Mouse (Mus musculus) right cerebral cortex, adult 2 months (tissue): ENCODE data around the gene Klhl18.

Source experiments
- DNase-seq, 2 experiments: peaks; one replicate each; pipeline ENCODE4 v3.0.0; 2021 to 2022; ENCODE audit warnings: low spot score in 2 of 2

Gene Klhl18

DNA sequence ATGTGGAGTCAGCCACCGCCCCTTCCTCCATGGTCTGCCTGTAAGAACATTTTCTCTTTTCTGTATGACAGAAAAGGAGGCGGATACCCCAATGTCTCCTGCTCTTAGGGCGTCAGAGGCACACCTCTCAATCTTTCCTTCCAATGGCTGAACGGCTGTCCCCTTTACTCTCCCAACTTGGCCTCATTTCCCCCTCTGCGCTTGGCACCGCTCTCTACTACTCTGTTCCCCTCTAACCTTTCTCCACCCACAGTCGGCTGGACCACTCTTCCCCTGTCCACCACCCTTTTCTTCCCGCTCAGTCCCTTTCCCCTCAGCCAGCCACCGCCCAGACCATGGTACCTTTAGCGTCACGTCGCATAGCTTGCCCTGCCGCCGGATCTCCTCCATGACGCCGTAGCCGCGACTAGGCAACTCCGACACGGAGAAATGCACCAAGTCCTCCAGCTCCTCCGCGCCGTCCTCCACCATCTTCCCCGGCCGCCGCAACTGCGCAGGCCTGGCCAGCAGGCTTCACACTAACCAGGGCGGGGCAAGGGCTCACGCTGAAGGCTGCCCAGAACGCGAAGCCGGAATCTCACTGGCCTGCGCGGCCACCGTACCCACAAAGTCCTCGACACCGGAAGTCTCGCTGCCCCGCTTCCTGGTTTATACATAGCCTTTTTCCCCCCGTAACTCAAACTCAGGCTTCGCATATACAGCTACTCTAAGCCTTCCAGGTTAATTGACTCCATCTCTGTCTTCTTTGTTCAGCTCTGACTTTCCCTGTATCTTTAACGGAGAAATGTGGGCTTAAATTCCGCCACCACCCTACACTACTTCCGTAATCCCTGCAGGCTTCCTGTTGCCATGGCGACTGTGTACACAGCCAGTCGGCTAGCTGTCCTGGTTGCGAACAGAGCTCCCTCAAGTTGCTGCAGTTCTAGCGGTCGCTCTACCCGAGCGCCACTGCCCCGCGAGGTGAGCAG lies at the start of gene Klhl18, which contains the start of gene Kif9:
Klhl18 (minus strand) TSS at position 571 of the 968 bp plus-strand sequence.
Kif9 (plus strand) TSS at position 835 of the 968 bp plus-strand sequence.
- peak; percentile 99 for DNase-seq

DNA sequence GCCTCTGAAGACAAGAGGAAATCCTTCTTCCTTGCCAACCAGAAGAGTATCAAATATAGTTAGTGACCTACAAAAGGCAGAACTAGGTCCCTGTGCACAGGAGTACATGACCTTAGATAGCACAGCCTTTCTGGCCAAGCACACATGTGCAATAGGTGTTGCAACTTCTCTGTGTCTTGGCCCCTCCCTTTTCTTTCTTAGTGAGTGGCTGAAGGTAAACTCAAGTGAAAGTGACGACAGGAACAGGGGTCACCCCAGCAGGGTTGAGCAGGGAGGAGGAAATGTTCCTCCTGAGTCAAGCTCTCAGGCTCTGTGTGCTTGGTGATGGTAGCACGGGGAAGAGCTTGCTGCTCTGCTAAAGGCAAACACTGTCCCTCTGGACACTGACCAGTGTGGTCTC lies 49.2 kb upstream of the Klhl18 start:
- no peak for DNase-seq

DNA sequence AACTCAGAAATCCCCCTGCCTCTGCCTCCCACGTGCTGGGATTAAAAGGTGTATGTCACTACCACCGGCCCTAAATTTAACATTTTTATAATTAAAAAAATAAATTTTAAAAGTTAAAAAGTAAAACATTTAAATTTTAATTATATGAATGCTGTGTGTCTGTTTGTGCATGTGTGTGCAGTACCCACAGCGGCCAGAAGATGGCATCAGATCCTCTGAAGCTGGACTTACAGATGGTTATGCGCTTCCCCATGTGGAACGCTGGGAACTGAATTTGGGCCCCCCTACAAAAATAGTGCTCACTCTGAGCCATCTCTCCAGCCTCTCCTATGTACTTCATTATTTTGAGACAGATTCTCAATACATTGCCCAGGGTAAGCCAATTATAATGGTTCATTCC lies 14.4 kb upstream of the Klhl18 start:
- DNase-seq: no peak

DNA sequence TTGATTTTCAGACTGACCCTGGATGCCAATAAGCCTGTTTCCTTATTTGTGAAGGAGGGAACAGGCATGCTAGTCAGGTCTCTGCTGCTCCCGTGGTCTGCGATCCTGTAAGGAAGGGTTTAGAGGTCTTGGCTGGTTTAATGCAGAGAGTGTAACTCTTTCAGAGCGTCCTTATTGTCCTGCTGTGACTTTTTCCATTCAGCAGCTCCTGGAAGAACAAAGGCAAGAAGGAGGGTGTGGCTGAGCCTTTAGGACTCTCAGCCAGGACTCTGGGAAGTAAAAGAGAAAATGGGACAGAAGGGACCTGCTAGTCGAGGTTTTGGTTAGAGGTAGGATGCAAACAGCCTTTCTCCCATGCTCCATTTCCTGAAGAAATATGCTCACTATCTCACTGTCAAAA lies 12.3 kb upstream of the Klhl18 start:
- no peak for DNase-seq

DNA sequence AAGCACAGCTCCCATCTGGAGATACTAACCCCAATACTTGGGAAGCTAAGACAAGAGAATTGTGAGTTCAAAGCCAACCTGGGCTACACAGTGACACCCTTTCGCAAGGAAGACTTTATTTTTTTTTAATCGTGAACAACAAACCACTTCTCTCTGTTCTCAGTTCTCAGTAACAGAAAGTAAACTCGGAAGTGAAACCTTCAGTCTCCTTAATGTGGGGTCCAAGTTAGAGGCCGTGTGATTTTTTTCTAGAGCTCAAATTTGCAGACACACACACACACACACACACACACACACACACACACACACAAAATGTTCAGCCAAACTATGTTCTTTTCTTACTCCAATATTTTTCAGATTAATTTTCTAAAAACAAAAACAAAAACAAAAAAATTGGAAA lies 2.1 kb upstream of the Klhl18 start:
- DNase-seq: no peak

DNA sequence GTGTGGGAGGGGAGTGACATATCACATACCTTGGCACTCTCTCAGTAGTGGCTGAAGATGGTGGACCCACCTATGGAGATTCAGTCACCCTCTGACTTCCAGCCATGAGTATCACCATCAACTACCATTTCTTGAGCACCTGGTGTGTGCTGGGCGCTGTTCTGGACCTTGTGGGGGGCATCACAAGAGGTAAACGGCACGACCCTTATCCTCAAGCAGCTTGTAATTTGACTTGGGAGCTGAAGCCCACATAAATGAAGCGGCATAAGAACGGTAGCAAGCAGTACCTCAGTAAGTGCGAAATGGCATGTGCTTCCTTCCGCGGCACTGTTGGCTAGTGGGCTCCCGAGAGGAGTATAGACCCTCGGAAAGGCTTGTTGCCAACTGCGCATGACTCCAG lies 1.5 kb upstream of the Klhl18 start:
- no peak for DNase-seq

DNA sequence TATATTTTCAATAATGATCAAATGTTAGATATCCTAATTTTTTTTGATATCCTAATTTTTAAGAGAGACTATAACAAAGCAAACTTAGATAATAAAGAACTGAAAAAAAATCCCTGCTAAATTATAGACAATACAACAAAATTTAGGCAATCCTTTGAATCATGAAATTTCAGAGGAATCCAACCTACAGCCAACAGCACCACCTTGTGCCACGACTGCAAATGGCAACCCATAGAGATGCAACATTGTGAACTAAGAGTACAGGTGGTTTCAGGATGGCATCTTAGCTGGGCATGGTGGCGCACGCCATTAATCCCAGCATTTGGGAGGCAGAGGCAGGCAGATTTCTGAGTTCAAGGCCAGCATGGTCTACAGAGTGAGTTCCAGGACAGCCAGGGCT lies 10.3 kb downstream of the Klhl18 start:
- DNase-seq: no peak

DNA sequence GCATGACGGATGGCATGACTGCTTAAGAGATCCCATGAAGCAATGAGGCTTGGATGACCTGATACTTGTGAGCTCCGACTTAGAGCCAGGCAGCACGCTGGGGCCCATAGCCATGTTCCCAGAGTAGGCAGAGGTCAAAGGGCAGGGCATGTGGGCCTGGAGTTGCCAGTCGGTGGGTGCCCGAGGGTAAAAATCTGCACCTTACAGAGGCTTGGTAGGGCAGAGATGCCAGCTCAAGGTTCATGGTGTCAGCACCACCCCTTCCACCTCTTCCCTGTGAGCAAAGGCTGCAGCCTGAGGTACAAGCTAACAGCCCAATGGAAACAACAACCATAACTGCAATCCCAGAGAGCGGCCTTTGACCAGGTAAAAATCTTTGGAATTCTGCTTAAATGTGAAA lies 11.2 kb downstream of the Klhl18 start:
- DNase-seq: no peak

DNA sequence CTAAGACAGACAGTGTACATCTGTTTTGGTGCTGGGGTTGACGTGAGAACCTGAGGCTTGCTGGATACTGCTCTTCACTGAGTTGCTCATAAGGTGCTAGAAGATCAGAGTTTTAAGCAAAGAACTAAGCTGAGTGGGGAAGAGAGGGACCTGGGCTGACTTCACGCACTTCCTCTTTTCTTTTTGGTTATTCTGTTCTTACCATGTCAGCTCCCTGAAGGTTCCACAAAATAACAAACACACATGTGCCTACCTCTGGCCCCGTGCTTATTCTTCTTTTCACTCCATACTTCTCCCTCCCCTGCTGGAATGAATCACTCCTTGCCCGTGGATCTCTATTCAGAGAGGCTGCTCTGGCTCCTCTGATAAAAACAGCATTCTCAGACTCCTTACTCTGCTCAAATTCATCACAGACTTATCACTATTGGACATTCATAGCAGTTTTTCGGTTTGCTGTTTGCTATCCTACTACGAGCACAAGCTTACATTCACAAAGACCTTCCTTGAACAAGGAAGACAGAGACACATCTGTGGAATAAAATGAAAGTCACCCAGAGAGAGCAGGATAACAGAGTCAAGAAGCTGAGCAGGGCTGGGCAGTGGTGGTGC lies 12.4 kb downstream of the Klhl18 start:
- no peak for DNase-seq

DNA sequence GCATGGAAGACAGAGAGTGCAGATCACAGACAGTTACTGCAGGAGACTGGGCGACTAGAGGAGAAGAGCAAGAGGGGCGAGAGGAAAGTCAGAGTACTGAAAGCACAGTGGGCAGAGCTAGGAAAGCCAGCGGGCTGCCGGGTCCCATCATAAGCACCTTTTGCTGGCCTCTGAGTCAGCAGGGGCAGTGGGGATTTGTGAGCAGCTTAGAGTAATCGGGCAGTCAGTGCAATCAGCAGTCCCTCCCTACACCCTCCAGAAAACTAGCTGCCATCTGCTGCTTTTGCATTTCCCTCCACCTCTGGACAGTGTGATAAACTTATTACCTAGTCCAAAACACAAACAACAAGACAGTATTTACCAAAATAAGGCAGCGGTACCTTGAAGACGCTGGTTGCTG lies 14.2 kb downstream of the Klhl18 start:
- DNase-seq: no peak

DNA sequence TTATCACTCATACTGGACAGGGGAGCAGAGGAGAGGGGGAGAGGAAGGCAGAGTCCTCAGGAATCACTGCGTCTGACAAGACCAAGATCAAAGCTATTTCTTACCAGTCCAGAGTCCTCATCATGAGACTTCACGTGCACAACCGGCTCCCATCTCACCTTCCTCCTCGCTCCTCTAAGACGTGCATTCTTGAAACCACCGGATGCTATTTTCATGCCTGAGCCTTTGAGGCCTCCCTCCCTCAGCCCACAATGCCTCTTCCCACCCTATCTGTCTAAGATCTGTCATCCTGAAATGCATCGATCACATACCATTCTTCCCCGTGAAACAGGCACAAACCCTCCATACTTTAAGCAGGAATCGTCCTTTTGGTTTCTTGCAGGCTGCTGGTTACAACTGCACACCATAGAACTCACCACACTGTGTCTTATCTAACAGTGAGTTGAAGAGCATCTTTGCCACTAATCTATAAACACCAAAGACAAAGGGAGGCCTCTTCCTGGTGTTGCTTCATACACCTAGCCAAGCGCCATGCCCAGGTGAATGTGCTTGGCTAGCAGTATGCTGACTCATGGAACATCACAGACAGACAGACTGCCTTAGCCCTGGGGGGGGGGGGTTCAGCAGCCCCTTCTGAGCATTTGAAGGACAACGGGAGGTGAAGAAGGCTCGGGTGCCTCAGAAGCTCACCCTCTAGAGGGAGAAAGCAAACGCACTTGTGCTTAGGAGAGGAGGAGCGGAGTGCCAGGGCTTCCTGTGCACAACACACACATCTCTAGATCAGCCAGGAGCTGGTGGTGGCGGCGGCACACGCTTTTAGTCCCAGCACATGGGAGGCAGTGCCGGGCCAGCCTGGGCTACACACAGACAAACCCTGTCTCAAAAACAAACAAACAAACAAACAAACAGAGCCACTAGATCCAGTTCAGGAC lies 15.3 kb downstream of the Klhl18 start:
- DNase-seq: no peak

DNA sequence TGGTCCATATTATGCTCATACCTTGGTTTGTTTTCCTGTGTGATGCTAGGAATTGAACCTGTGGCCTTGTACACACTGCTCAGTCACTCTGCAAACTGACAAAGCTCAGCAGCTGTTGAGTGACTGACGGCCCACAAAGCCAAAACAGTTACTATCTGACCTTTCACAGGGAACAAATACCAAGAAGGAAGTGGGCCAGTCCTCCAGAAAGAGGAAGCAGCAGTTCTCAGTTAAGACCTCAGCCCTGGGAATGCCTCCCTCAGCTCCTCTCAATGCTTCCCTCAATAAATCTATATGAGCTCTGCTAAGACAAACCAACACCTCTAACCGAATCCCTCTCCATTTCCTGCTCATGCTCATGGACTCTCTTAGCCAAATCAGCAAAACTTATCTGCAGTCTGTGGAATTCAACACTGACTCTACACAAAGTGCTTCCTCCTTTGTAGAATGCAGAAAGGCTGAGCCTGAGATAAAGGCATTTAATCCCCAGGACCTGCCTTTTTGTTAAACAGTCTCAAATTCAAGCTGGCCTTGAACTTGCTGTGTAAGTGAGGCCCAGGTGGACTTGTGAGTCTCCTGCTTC lies 17.3 kb downstream of the Klhl18 start:
- no peak for DNase-seq

DNA sequence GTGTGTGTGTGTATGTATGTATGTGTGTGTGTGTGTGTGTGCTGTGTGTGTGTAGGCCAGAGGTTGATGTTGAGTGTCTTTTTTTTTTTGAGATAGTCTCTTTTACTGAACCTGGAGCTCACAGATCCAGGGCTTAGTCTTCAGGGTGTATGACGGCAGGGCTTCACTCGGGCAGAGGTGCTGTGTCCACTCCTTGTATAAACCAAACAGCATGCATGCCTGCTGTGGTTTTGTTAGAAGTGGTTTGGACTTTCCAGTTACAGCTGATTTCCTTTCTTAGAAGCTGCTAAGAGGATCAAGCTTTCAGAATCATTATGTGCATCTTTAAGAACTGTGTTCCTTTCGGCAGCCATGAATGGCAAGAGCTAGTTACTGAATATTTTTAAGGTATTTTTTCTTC lies 18.6 kb downstream of the Klhl18 start:
- no peak for DNase-seq

DNA sequence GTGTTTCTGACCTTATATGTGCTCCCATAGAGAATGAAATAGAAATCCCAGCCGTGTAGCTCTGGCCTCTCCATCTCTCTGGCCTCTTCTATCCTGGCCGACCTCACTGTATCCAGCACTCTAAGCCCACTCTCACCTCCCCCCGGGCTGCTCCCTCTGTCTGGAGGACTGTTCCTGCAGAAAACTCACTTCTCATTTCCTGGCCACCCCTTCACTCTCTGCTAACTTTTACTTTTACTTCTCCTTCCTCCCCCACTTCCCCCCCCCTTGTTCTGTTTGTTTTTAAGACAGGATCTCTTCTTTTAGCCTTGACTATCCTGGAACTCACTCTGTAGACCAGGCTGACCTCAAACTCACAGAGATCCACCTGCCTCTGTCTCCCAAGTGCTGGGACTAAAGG lies 24.0 kb downstream of the Klhl18 start:
- no peak for DNase-seq

DNA sequence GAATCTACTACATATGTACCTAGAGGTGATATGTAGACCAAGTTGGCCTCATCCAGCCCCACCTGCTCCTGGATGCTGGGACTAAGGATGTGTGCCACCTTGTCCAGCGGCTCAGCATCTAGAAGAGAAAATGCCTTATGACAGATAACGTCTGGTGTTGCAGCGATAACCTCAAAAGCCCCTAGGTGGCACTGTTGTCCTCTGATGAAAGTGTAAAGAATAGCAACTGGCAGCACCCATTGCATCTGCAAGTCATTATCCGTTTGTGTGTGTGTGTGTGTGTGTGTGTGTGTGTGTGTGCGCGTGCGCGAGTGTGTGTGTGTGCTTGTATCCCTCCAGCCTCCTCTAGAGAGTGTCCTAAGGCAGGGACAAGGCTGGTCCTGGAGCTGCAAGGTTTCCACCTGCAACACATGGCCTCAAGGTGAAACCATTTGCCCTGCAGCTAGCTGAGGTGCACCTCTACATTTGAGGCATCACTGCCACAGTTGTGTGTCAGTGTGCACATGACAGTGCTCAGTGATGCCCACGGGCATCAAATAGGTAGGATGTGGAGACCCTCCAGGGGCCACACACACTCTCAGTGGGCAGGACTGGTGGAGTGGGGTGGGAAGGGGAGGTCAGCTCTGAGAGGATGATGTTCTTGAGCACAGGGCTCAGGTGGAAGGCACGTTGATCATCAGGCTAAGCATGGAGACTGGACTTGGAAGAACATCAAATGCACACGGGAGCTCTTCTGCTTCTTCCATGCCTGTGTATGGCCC lies 27.5 kb downstream of the Klhl18 start:
- DNase-seq: peak; percentile 83 to 88

DNA sequence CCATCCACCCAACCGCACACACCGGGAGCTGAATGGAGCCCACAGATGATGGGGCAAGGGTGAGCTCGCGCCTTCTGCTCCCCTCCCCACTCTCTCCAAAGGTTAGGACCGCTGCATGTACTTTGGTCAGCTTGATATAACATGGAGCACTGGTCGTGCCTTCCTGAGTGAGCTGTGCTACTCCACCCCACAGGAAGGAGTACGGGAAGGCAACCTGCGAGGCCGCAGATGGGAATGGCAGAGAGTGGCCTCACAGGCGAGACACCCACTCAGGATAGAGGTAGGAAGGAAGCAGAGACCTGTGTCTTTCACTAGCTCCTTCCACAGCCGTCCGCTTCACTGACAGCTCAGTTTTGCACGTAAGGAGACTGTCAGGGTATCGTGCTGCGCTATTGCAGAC lies 28.1 kb downstream of the Klhl18 start:
- no peak for DNase-seq

DNA sequence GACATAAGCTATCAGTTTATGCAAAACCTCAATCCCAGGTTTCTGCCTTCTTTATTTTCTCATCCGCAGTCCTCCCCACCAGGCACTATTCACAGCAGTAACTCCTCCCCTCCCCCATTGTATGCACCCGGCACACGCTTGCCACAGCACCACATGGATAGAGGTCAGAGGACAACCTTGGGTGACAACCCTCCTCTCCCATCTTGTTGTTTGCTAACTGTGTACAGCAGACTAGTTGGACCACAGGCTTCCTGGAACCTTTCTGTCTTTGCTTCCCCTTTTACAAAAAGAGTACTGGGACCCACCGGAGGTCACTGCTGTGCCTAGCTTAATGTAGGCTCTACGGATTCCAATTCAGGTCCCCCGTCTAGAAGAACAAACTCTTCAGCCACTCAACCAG lies 35.9 kb downstream of the Klhl18 start:
- no peak for DNase-seq

DNA sequence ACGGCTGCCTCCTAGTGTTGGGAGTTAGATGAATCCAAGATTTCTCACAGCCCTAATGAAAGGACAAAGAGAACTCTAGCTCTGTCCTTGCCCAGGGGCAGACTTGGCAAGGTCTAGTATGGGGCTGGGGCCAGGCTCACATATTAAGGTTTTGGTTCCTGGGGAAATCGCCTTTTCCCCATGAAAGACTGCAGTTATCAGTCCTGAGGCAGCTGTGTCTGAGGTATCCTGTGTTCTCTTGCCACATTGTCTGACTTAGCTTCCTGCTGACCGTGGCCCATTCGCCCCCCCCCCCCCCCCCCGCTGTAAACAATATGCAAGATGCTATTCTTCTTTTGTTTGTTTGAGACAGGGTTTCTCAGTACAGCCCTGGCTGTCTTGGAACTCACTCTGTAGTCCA lies 36.4 kb downstream of the Klhl18 start:
- no peak for DNase-seq

DNA sequence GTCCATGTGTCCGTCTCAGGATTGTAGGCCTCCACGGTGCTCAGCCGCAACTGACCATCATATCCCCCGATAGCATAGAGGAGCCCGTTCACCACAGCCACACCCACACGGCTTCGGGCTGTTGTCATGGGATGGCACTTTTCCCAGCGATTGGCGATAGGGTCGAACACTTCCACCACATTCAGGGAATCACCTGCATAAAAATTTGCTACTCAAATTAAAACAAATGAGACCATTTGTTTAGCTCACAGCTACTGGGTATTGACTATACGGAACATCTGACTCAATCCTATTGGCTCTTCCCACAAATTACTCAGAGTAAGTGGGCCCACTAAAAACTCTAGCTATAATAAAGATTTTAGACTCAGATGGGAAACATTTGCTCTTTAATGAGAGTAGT lies 40.5 kb downstream of the Klhl18 start:
- DNase-seq: no peak

DNA sequence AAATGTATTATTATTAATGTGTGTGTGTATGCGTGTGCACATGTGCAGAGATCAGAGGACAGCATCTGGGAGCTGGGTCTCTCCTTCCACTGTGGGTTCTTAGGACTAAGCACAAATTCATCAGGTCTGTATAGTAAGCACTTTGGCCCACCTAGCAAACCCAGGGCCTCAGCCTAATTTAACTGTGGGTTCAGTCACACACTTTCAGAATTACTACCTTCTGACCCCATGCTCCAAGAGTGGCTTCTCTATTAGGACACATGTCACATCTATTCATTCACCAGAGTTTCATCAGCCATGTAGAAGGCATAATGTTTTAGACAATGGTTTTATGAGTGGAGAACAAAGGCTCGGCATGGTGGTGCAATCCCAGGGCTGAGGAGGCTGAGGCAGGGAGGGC lies 43.4 kb downstream of the Klhl18 start:
- DNase-seq: no peak

DNA sequence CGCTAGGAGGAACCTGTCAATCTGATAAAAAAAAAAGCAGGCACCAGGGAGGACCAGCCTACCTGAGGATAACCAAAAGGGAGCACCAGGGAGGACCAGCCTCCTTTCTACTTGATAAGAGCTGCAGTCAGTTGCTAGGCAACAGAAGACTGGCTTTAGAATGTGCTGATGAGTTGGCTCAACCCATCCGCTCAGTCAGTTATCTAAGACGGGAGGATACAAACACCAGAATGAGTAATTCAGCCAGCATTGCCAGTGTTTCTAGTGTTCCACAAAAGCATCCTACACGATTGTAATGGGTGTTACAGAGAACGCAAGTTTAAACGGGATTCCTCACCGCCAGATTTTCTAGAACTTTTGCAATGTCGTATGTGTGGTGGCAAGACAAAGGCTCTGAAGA lies 45.3 kb downstream of the Klhl18 start:
- DNase-seq: peak; percentile 57 to 63
